Mouse (Mus musculus): ENCODE results near the gene Gm28048.

GRCm38 (mm10) chr11:22850077-22850476, 131.8 kb downstream of the Gm28048 start:
- TF ChIP-seq CTCF (IDR thresholded peaks at IDR 0.05; ENCODE audit: extremely low read depth, insufficient read depth, insufficient read length, insufficient replicate concordance) (no peak), POLR2A (IDR thresholded peaks at IDR 0.05; ENCODE audit: low read depth, low read length) (no peak)
